Mouse (Mus musculus) ovary, postnatal 36 days (tissue): Measurements from ENCODE around the gene Chd8.

Source experiments
- DNase-seq: peaks from one replicate; pipeline ENCODE4 v3.0.0; 2022; ENCODE audit warnings: low spot score, mixed read lengths

Chd8 gene

GRCm38 (mm10) chr14:52198141-52198540, 59.4 kb downstream of the Chd8 start:
- DNase-seq: no peak

GRCm38 (mm10) chr14:52197156-52197878, 60.3 kb downstream of the Chd8 start, which contains the start of gene Supt16:
TSS of gene Supt16 (minus strand) at chr14:52197416.
- peak; percentile 81 for DNase-seq

GRCm38 (mm10) chr14:52196230-52197155, 61.1 kb downstream of the Chd8 start:
- no peak for DNase-seq

- peak; percentile 20 for DNase-seq
Observed at GRCm38 (mm10) chr14:52195691-52196090, 61.9 kb downstream of the Chd8 start.

GRCm38 (mm10) chr14:52190740-52191359, 66.7 kb downstream of the Chd8 start:
- DNase-seq: peak; percentile 19

- DNase-seq: no peak
Observed at GRCm38 (mm10) chr14:52189519-52189918, 68.1 kb downstream of the Chd8 start.

GRCm38 (mm10) chr14:52188788-52189187, 68.8 kb downstream of the Chd8 start:
- no peak for DNase-seq

GRCm38 (mm10) chr14:52166571-52166970, 91.0 kb downstream of the Chd8 start:
- DNase-seq: no peak

- no peak for DNase-seq
Observed at GRCm38 (mm10) chr14:52160911-52161310, 96.7 kb downstream of the Chd8 start.

GRCm38 (mm10) chr14:52155008-52155407, 102.6 kb downstream of the Chd8 start:
- no peak for DNase-seq

GRCm38 (mm10) chr14:52152613-52153012, 105.0 kb downstream of the Chd8 start:
- no peak for DNase-seq

- DNase-seq: no peak
Observed at GRCm38 (mm10) chr14:52152179-52152578, 105.4 kb downstream of the Chd8 start.

- no peak for DNase-seq
Observed at GRCm38 (mm10) chr14:52149888-52150287, 107.7 kb downstream of the Chd8 start.
